10 mouse cellular contexts compared by ENCODE assay signal in the genomic region with DNA sequence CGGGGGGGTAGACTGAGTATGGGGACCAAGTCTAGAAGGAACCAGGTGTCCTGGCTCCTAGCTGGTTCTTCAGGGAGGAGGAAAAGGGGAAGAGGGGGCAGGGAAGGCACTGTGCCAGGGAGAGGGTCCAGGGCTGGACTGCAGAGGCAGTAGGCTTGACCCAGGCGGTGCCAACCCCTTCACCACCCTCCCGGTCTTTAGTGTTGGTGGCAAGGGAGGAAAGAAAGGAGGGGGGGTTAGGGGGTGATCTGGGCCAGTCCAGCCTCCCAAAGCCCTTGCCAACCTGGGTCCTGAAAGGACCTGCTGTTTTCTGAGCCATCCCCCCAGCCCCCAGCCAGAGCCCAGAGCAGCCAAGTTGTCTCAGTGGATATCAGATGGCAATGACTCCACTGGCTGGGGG. TPM values are rescaled to one million over a fixed set of nuclear protein-coding genes. Genes with fewer than 3 reads are reported as not detected.
DNase-seq lines count a peak whose midpoint lies in the region; ATAC-seq and TF ChIP-seq lines count a peak whose summit lies in the region.
"Had no signal": no experiment of that assay in that cellular context is flagged by ENCODE, and none has a peak within 500 bp of the region (broad histone marks: within the 10 kb centered on the region; RNA-seq: fewer than 3 reads in every experiment).

No protein-coding gene starts in this region.

- no peak overlapping the region for H3K9ac ChIP-seq in forebrain, embryonic 11.5 days (ENCODE audit: low read length)
- H3K9ac ChIP-seq in hindbrain, postnatal 0 days (replicated peaks; ENCODE audit: low read length) = peak overlapping the region; percentile 28; the same call in 1 of the 2 replicates
- no peak overlapping the region for H3K9ac ChIP-seq in midbrain, postnatal 0 days (replicated peaks; ENCODE audit: low read length, poor library complexity, severe bottlenecking)
- H3K9ac ChIP-seq: limb, embryonic 15.5 days had no signal

- TF ChIP-seq CTCF in hindbrain, postnatal 0 days (IDR thresholded peaks at IDR 0.05; ENCODE audit: low read depth) = no peak
- no peak for TF ChIP-seq CTCF in midbrain, postnatal 0 days (IDR thresholded peaks at IDR 0.05)

- H3K27me3 ChIP-seq in forebrain, embryonic 10.5 days (ENCODE audit: poor library complexity, severe bottlenecking) = peaks cover 53% of the 10 kb centered on the region
- H3K27me3 ChIP-seq in forebrain, embryonic 11.5 days (ENCODE audit: control insufficient read depth, insufficient read depth, low read length) = peaks cover 3% of the 10 kb centered on the region
- peaks cover 6% of the 10 kb centered on the region; the same call in 1 of the 2 replicates for H3K27me3 ChIP-seq in hindbrain, postnatal 0 days (ENCODE audit: insufficient read depth, low read length)
- H3K27me3 ChIP-seq in midbrain, postnatal 0 days (ENCODE audit: insufficient read depth, low read length) = peaks cover 5% of the 10 kb centered on the region; the same call in 1 of the 2 replicates

- H3K36me3 ChIP-seq in forebrain, embryonic 10.5 days (replicated peaks) = no peaks in the 10 kb centered on the region
- no peaks in the 10 kb centered on the region for H3K36me3 ChIP-seq in forebrain, embryonic 11.5 days (ENCODE audit: control insufficient read depth, insufficient read depth, low read length)
- H3K36me3 ChIP-seq in hindbrain, postnatal 0 days (ENCODE audit: insufficient read depth, low read length) = no peaks in the 10 kb centered on the region
- H3K36me3 ChIP-seq in midbrain, postnatal 0 days (ENCODE audit: insufficient read depth, low read length) = no peaks in the 10 kb centered on the region
- H3K36me3 ChIP-seq: limb, embryonic 15.5 days had no signal

- ATAC-seq in forebrain, embryonic 11.5 days (replicated peaks; ENCODE audit: low FRiP score) = no peak
- ATAC-seq in hindbrain, postnatal 0 days = peak; percentile 87
- peak; percentile 80 for ATAC-seq in midbrain, postnatal 0 days (ENCODE audit: low FRiP score)
- no peak for ATAC-seq in monocyte, adult 5-6 weeks (replicated peaks; ENCODE audit: insufficient number of reproducible peaks, low FRiP score, low TSS enrichment, poor library complexity, severe bottlenecking)

- peak overlapping the region; percentile 12; the same call in 1 of the 2 replicates for H3K4me3 ChIP-seq in forebrain, embryonic 10.5 days
- no peak overlapping the region for H3K4me3 ChIP-seq in forebrain, embryonic 11.5 days (ENCODE audit: low read depth, low read length)
- H3K4me3 ChIP-seq in hindbrain, postnatal 0 days (ENCODE audit: low read length) = peak overlapping the region; percentile 37
- H3K4me3 ChIP-seq in midbrain, postnatal 0 days (ENCODE audit: low read depth, low read length) = peak overlapping the region; percentile 35; the same call in 1 of the 2 replicates
- H3K4me3 ChIP-seq: limb, embryonic 15.5 days had no signal

- H3K4me2 ChIP-seq in forebrain, embryonic 11.5 days (ENCODE audit: low read depth, low read length, severe bottlenecking) = no peak overlapping the region
- peak overlapping the region; percentile 63 for H3K4me2 ChIP-seq in hindbrain, postnatal 0 days (ENCODE audit: low read depth, low read length)
- H3K4me2 ChIP-seq in midbrain, postnatal 0 days (ENCODE audit: low read depth, low read length, poor library complexity, severe bottlenecking) = peak overlapping the region; percentile 55
- H3K4me2 ChIP-seq: limb, embryonic 15.5 days had no signal

- peaks cover 49% of the 10 kb centered on the region for H3K4me1 ChIP-seq in forebrain, embryonic 10.5 days
- peaks cover 12% of the 10 kb centered on the region; the same call in 1 of the 2 replicates for H3K4me1 ChIP-seq in forebrain, embryonic 11.5 days (replicated peaks; ENCODE audit: control insufficient read depth, insufficient read depth, low read length)
- peaks cover 12% of the 10 kb centered on the region for H3K4me1 ChIP-seq in hindbrain, postnatal 0 days (ENCODE audit: insufficient read depth, low read length)
- H3K4me1 ChIP-seq in midbrain, postnatal 0 days (ENCODE audit: insufficient read depth, low read length) = no peaks in the 10 kb centered on the region

- peak overlapping the region; percentile 53 for H3K27ac ChIP-seq in forebrain, embryonic 10.5 days
- no peak overlapping the region for H3K27ac ChIP-seq in forebrain, embryonic 11.5 days (ENCODE audit: low read depth, low read length)
- H3K27ac ChIP-seq in hindbrain, postnatal 0 days = peak overlapping the region; percentile 79
- peak overlapping the region; percentile 71 for H3K27ac ChIP-seq in midbrain, postnatal 0 days (ENCODE audit: low read depth, low read length)
- H3K27ac ChIP-seq: limb, embryonic 15.5 days had no signal

- WGBS in forebrain, embryonic 10.5 days = 86% methylated on average over 3 of the region's 3 CpGs
- 90% methylated on average over 3 of the region's 3 CpGs for WGBS in forebrain, embryonic 11.5 days
- 61% methylated on average over 3 of the region's 3 CpGs for WGBS in hindbrain, postnatal 0 days
- 75% methylated on average over 2 of the region's 3 CpGs for WGBS in midbrain, postnatal 0 days

- no peak for DNase-seq in forebrain, embryonic 10.5 days (ENCODE audit: extremely low spot score, low spot score)
- DNase-seq in forebrain, embryonic 11.5 days (ENCODE audit: low spot score) = no peak
- peak; percentile 74 for DNase-seq in cerebellum, adult 9-11 months
- DNase-seq in hindbrain, postnatal 0 days (ENCODE audit: low spot score) = peak; percentile 84
- DNase-seq in midbrain, postnatal 0 days (ENCODE audit: low spot score) = peak; percentile 87
- DNase-seq in T-cell, adult 2 months (ENCODE audit: low spot score) = no peak
- DNase-seq in natural killer cell, adult 2 months (ENCODE audit: low spot score in 2 of 2) = no peak

- H3K9me3 ChIP-seq in forebrain, embryonic 10.5 days = no peaks in the 10 kb centered on the region
- no peaks in the 10 kb centered on the region for H3K9me3 ChIP-seq in forebrain, embryonic 11.5 days (ENCODE audit: control insufficient read depth, low read length)
- H3K9me3 ChIP-seq in hindbrain, postnatal 0 days (ENCODE audit: low read length) = no peaks in the 10 kb centered on the region
- no peaks in the 10 kb centered on the region for H3K9me3 ChIP-seq in midbrain, postnatal 0 days (ENCODE audit: low read length)
- H3K9me3 ChIP-seq: limb, embryonic 15.5 days had no signal

RNA-seq across cellular contexts. Expression of a gene that starts 1.7 kb away (rescaled TPM):
- polyA plus RNA-seq in forebrain, embryonic 10.5 days (2016; fragmentation: Nextera tagmentation; extraction: Ambion mirVana) = 0.46 and 0.47 TPM in 2 replicates
- polyA plus RNA-seq in forebrain, embryonic 11.5 days (2014; fragmentation: Nextera tagmentation; extraction: Ambion mirVana) = 0.69 and 0.73 TPM in 2 replicates
- total RNA-seq in hindbrain, postnatal 0 days (2014; rRNA removed) = 8.6 and 10.0 TPM in 2 replicates
- polyA plus RNA-seq in hindbrain, postnatal 0 days (2015; fragmentation: Nextera tagmentation; extraction: Ambion mirVana) = 5.4 and 5.6 TPM in 2 replicates
- total RNA-seq in midbrain, postnatal 0 days (2014; rRNA removed) = 6.1 and 6.6 TPM in 2 replicates
- polyA plus RNA-seq in midbrain, postnatal 0 days (2015; fragmentation: Nextera tagmentation; extraction: Ambion mirVana) = 3.6 and 3.9 TPM in 2 replicates
- not detected in 3 replicates for total RNA-seq in monocyte, adult 5-6 weeks (2017)

RNA-seq across cellular contexts. Expression of a gene that starts 13.6 kb away (rescaled TPM):
- 0.17 and 0.43 TPM in 2 replicates for polyA plus RNA-seq in forebrain, embryonic 10.5 days (2016; fragmentation: Nextera tagmentation; extraction: Ambion mirVana)
- 0.68 and 0.89 TPM in 2 replicates for polyA plus RNA-seq in forebrain, embryonic 11.5 days (2014; fragmentation: Nextera tagmentation; extraction: Ambion mirVana)
- 8.0 and 9.8 TPM in 2 replicates for total RNA-seq in hindbrain, postnatal 0 days (2014; rRNA removed)
- 3.6 and 4.2 TPM in 2 replicates for polyA plus RNA-seq in hindbrain, postnatal 0 days (2015; fragmentation: Nextera tagmentation; extraction: Ambion mirVana)
- 13.9 and 14.1 TPM in 2 replicates for total RNA-seq in midbrain, postnatal 0 days (2014; rRNA removed)
- 5.8 and 6.7 TPM in 2 replicates for polyA plus RNA-seq in midbrain, postnatal 0 days (2015; fragmentation: Nextera tagmentation; extraction: Ambion mirVana)
- total RNA-seq in monocyte, adult 5-6 weeks (2017) = 0.29 TPM in 1 of 3 replicates, not detected in the others
- polyA plus RNA-seq: stomach, embryonic 14.5 days had no signal

RNA-seq across cellular contexts. Expression of a gene that starts 33.6 kb away (rescaled TPM):
- 10.6 and 10.8 TPM in 2 replicates for polyA plus RNA-seq in forebrain, embryonic 10.5 days (2016; fragmentation: Nextera tagmentation; extraction: Ambion mirVana)
- polyA plus RNA-seq in forebrain, embryonic 11.5 days (2014; fragmentation: Nextera tagmentation; extraction: Ambion mirVana) = 13.7 and 14.8 TPM in 2 replicates
- total RNA-seq in hindbrain, postnatal 0 days (2014; rRNA removed) = 12.2 and 14.7 TPM in 2 replicates
- polyA plus RNA-seq in hindbrain, postnatal 0 days (2015; fragmentation: Nextera tagmentation; extraction: Ambion mirVana) = 2.7 and 3.0 TPM in 2 replicates
- total RNA-seq in midbrain, postnatal 0 days (2014; rRNA removed) = 11.5 and 16.4 TPM in 2 replicates
- polyA plus RNA-seq in midbrain, postnatal 0 days (2015; fragmentation: Nextera tagmentation; extraction: Ambion mirVana) = 2.2 and 2.6 TPM in 2 replicates
- total RNA-seq in monocyte, adult 5-6 weeks (2017) = 17.5 to 26.9 TPM (median 23.7 TPM) in 3 replicates

RNA-seq across cellular contexts. Expression of a gene that starts 44.9 kb away (rescaled TPM):
- 0.86 and 2.0 TPM in 2 replicates for polyA plus RNA-seq in forebrain, embryonic 10.5 days (2016; fragmentation: Nextera tagmentation; extraction: Ambion mirVana)
- polyA plus RNA-seq in forebrain, embryonic 11.5 days (2014; fragmentation: Nextera tagmentation; extraction: Ambion mirVana) = 1.5 and 2.1 TPM in 2 replicates
- total RNA-seq in hindbrain, postnatal 0 days (2014; rRNA removed) = 546 and 572 TPM in 2 replicates
- polyA plus RNA-seq in hindbrain, postnatal 0 days (2015; fragmentation: Nextera tagmentation; extraction: Ambion mirVana) = 119 and 123 TPM in 2 replicates
- total RNA-seq in midbrain, postnatal 0 days (2014; rRNA removed) = 398 and 409 TPM in 2 replicates
- polyA plus RNA-seq in midbrain, postnatal 0 days (2015; fragmentation: Nextera tagmentation; extraction: Ambion mirVana) = 94.4 and 100 TPM in 2 replicates
- total RNA-seq in monocyte, adult 5-6 weeks (2017) = not detected in 3 replicates

Comparison
In these comparisons a context has a peak if more than half of its experiments do, and no peak if none do; other contexts are left out.
1. DNase-seq: peak in cerebellum, adult 9-11 months (single experiment), hindbrain, postnatal 0 days (single experiment) and midbrain, postnatal 0 days (single experiment); none in forebrain, embryonic 10.5 days (single experiment), forebrain, embryonic 11.5 days (single experiment), T-cell, adult 2 months (single experiment) and natural killer cell, adult 2 months (0 of 2).
2. ATAC-seq: peak in hindbrain, postnatal 0 days (single experiment) and midbrain, postnatal 0 days (single experiment); none in forebrain, embryonic 11.5 days (single experiment) and monocyte, adult 5-6 weeks (single experiment).